Mouse (Mus musculus): Measurements from ENCODE around the gene Gbp4.
"Not testable (repeated sequence)": the region's sequence is repeated elsewhere in the genome, so short reads cannot be mapped to it uniquely, and the experiment has no call there.

The Gbp4 gene

GRCm38 (mm10) chr5:105139409-105140088 lies at the start of gene Gbp4, which contains the start of the genes Gbp9 and Gbp8:
TSS of gene Gbp4 (minus strand) at chr5:105139586.
TSS of gene Gbp9 (minus strand) at chr5:105139539.
TSS of gene Gbp8 (minus strand) at chr5:105139540.
- DNase-seq (ENCODE audit: low spot score in 2 of 2) = not testable (repeated sequence)

- DNase-seq (ENCODE audit: low spot score in 2 of 2) = no peak
Observed at GRCm38 (mm10) chr5:105181446-105181845, 42.1 kb upstream of the Gbp4 start.

GRCm38 (mm10) chr5:105156582-105156981 lies 17.2 kb upstream of the Gbp4 start:
- no peak for DNase-seq (ENCODE audit: low spot score in 2 of 2)

- no peak for DNase-seq (ENCODE audit: low spot score in 2 of 2)
Observed at GRCm38 (mm10) chr5:105154049-105154448, 14.7 kb upstream of the Gbp4 start.

GRCm38 (mm10) chr5:105148062-105148461 lies 8.7 kb upstream of the Gbp4 start:
- DNase-seq (ENCODE audit: low spot score in 2 of 2) = not testable (repeated sequence)

GRCm38 (mm10) chr5:105146447-105146846 lies 7.1 kb upstream of the Gbp4 start:
- no peak for DNase-seq (ENCODE audit: low spot score in 2 of 2)

GRCm38 (mm10) chr5:105145731-105146130 lies 6.3 kb upstream of the Gbp4 start:
- DNase-seq (ENCODE audit: low spot score in 2 of 2) = not testable (repeated sequence)

GRCm38 (mm10) chr5:105140089-105140810 lies 864 bp upstream of the Gbp4 start:
- DNase-seq (ENCODE audit: low spot score in 2 of 2) = not testable (repeated sequence)

- no peak for DNase-seq (ENCODE audit: low spot score in 2 of 2)
Observed at GRCm38 (mm10) chr5:105138906-105139305, 480 bp downstream of the Gbp4 start.

- not testable (repeated sequence) for DNase-seq (ENCODE audit: low spot score in 2 of 2)
Observed at GRCm38 (mm10) chr5:105136706-105137304, 2.6 kb downstream of the Gbp4 start.

- DNase-seq (ENCODE audit: low spot score in 2 of 2) = peak; percentile 50 to 54
Observed at GRCm38 (mm10) chr5:105121731-105122130, 17.7 kb downstream of the Gbp4 start.

GRCm38 (mm10) chr5:105115740-105116139 lies 23.6 kb downstream of the Gbp4 start:
- DNase-seq (ENCODE audit: low spot score in 2 of 2) = no peak

GRCm38 (mm10) chr5:105114696-105115095 lies 24.7 kb downstream of the Gbp4 start:
- DNase-seq (ENCODE audit: low spot score in 2 of 2) = no peak

- no peak for DNase-seq (ENCODE audit: low spot score in 2 of 2)
Observed at GRCm38 (mm10) chr5:105113656-105114055, 25.7 kb downstream of the Gbp4 start.

- peak; percentile 28 to 39 for DNase-seq (ENCODE audit: low spot score in 2 of 2)
Observed at GRCm38 (mm10) chr5:105110271-105110852, 29.0 kb downstream of the Gbp4 start.

GRCm38 (mm10) chr5:105109775-105110174 lies 29.6 kb downstream of the Gbp4 start:
- DNase-seq (ENCODE audit: low spot score in 2 of 2) = not testable (repeated sequence)

GRCm38 (mm10) chr5:105105689-105106088 lies 33.7 kb downstream of the Gbp4 start:
- not testable (repeated sequence) for DNase-seq (ENCODE audit: low spot score in 2 of 2)

- DNase-seq (ENCODE audit: low spot score in 2 of 2) = no peak
Observed at GRCm38 (mm10) chr5:105081900-105082299, 57.5 kb downstream of the Gbp4 start.

- DNase-seq (ENCODE audit: low spot score in 2 of 2) = not testable (repeated sequence)
Observed at GRCm38 (mm10) chr5:105068356-105068755, 71.0 kb downstream of the Gbp4 start.
